Mouse (Mus musculus) ES-E14 (cell line): ENCODE data around the gene Tbxas1.

Experiments used
- HCFC1 ChIP-seq: IDR thresholded peaks from 2 replicates; pipeline ENCODE4 v1.6.1; 2012; ENCODE audit warnings: low read length, inconsistent platforms, borderline replicate concordance; ENCODE audit not compliant: insufficient read depth
- MAFK ChIP-seq: IDR thresholded peaks from 2 replicates; pipeline ENCODE4 v1.6.1; 2014; ENCODE audit warnings: mild to moderate bottlenecking, low read depth, low read length, inconsistent platforms; ENCODE audit not compliant: insufficient read depth
- ZC3H11A ChIP-seq: IDR thresholded peaks from 2 replicates; pipeline ENCODE4 v1.6.1; 2012; ENCODE audit warnings: low read depth, mild to moderate bottlenecking, inconsistent platforms, low read length, borderline replicate concordance

- no peak for TF ChIP-seq MAFK
- TF ChIP-seq ZC3H11A: no peak
- TF ChIP-seq HCFC1: no peak
Observed at GRCm38 (mm10) chr6:38841551-38841950, 33.7 kb upstream of the Tbxas1 start.
